Mouse (Mus musculus) heart, embryonic 15.5 days (tissue): ENCODE measurements at regions not wholly inside any gene's neighbourhood (a gene's known extent, or its start where the extent isn't known, plus 50 kb on each side); places are given as distances from the start of the nearest gene placed in this dataset.

Experiments
- ATAC-seq: fragments of 200-750 bp; cut with Nextera tagmentation; replicated peaks from 2 replicates; pipeline ENCODE4 v1.8.0; 2017; ENCODE audit warnings: low read depth, moderate TSS enrichment; ENCODE audit not compliant: insufficient number of reproducible peaks, insufficient read depth, low FRiP score
- H3K27ac ChIP-seq: fragments of 300-500 bp; sonication (generic); 2 replicates; pipeline ENCODE4 v1.5.1; 2015; ENCODE audit warnings: mild to moderate bottlenecking, inconsistent platforms
- H3K27me3 ChIP-seq: fragments of 300-500 bp; sonication (generic); 2 replicates; pipeline ENCODE4 v1.6.1; 2015; ENCODE audit warnings: inconsistent platforms
- H3K36me3 ChIP-seq: fragments of 300-500 bp; sonication (generic); 2 replicates; pipeline ENCODE4 v1.6.1; 2015; ENCODE audit warnings: mild to moderate bottlenecking, inconsistent platforms
- H3K4me1 ChIP-seq: fragments of 300-500 bp; sonication (generic); replicated peaks from 2 replicates; pipeline ENCODE4 v1.6.1; 2015; ENCODE audit warnings: inconsistent platforms
- H3K4me2 ChIP-seq: fragments of 300-500 bp; sonication (generic); 2 replicates; pipeline ENCODE4 v1.6.1; 2015; ENCODE audit warnings: inconsistent platforms, mild to moderate bottlenecking, moderate library complexity
- H3K4me3 ChIP-seq: fragments of 300-500 bp; sonication (generic); 2 replicates; pipeline ENCODE4 v1.5.1; 2015; ENCODE audit warnings: mild to moderate bottlenecking, inconsistent platforms
- H3K9ac ChIP-seq: fragments of 300-500 bp; sonication (generic); 2 replicates; pipeline ENCODE4 v1.6.1; 2015; ENCODE audit warnings: mild to moderate bottlenecking, inconsistent platforms
- H3K9me3 ChIP-seq: fragments of 300-500 bp; sonication (generic); replicated peaks from 2 replicates; pipeline ENCODE4 v1.6.1; 2016; ENCODE audit warnings: inconsistent platforms
- WGBS: fragments of 180-500 bp; shearing (Covaris S2); methylation state at CpG from one replicate; pipeline ENCODE4 v1.1.7; 2015; ENCODE audit warnings: mixed read lengths; 5-methylcytosine and 5-hydroxymethylcytosine counted together

- Histone ChIP-seq H3K9ac (no peak overlapping the region), H3K4me3 (no peak overlapping the region), H3K27ac (peak overlapping the region; percentile 73; the same call in 1 of the 2 replicates), H3K27me3 (no peaks in the 10 kb centered on the region), H3K4me2 (no peak overlapping the region), H3K9me3 (no peaks in the 10 kb centered on the region), H3K4me1 (peaks cover 20% of the 10 kb centered on the region), H3K36me3 (no peaks in the 10 kb centered on the region)
- no peak for ATAC-seq
- WGBS = 63% methylated on average over 6 of the region's 6 CpGs
Measured at GRCm38 (mm10) chr3:37908456-37908855, 184.2 kb upstream of the Gm5148 start.

GRCm38 (mm10) chr3:37907432-37908088 is 183.3 kb upstream of the Gm5148 start:
- peak; percentile 70 for ATAC-seq
- no peaks in the 10 kb centered on the region for H3K36me3 ChIP-seq
- peak overlapping the region; percentile 73 for H3K27ac ChIP-seq
- H3K9me3 ChIP-seq = no peaks in the 10 kb centered on the region
- H3K4me2 ChIP-seq = peak overlapping the region; percentile 21; the same call in 1 of the 2 replicates
- H3K4me3 ChIP-seq = no peak overlapping the region
- H3K27me3 ChIP-seq = no peaks in the 10 kb centered on the region
- no peak overlapping the region for H3K9ac ChIP-seq
- H3K4me1 ChIP-seq = peaks cover 20% of the 10 kb centered on the region
- 11% methylated on average over 14 of the region's 14 CpGs for WGBS

- 0 out of 2 replicates have a peak, but pooled peaks have one; percentile 27 for ATAC-seq
- WGBS = 26% methylated on average over 5 of the region's 5 CpGs
- H3K4me1 ChIP-seq = peaks cover 20% of the 10 kb centered on the region
- H3K9me3 ChIP-seq = no peaks in the 10 kb centered on the region
- H3K27me3 ChIP-seq = no peaks in the 10 kb centered on the region
- peak overlapping the region; percentile 73 for H3K27ac ChIP-seq
- no peak overlapping the region for H3K9ac ChIP-seq
- H3K4me3 ChIP-seq = no peak overlapping the region
- H3K36me3 ChIP-seq = no peaks in the 10 kb centered on the region
- no peak overlapping the region for H3K4me2 ChIP-seq
Measured at GRCm38 (mm10) chr3:37906806-37907251, 182.5 kb upstream of the Gm5148 start.

GRCm38 (mm10) chr3:37904188-37904587 is 179.9 kb upstream of the Gm5148 start:
- no peak overlapping the region for H3K27ac ChIP-seq
- no peak for ATAC-seq
- no peak overlapping the region for H3K4me2 ChIP-seq
- no peak overlapping the region for H3K4me3 ChIP-seq
- no peaks in the 10 kb centered on the region for H3K36me3 ChIP-seq
- no peaks in the 10 kb centered on the region for H3K27me3 ChIP-seq
- no peaks in the 10 kb centered on the region for H3K9me3 ChIP-seq
- 65% methylated on average over 3 of the region's 3 CpGs for WGBS
- H3K4me1 ChIP-seq = peaks cover 20% of the 10 kb centered on the region
- no peak overlapping the region for H3K9ac ChIP-seq

GRCm38 (mm10) chr3:37903482-37903881 is 179.2 kb upstream of the Gm5148 start:
- WGBS = 77% methylated on average over 3 of the region's 3 CpGs

GRCm38 (mm10) chr3:37903021-37903420 is 178.7 kb upstream of the Gm5148 start:
- no peaks in the 10 kb centered on the region for H3K9me3 ChIP-seq
- H3K4me3 ChIP-seq = no peak overlapping the region
- 92% methylated on average over 4 of the region's 4 CpGs for WGBS
- ATAC-seq = no peak
- no peak overlapping the region for H3K4me2 ChIP-seq
- H3K27ac ChIP-seq = no peak overlapping the region
- no peaks in the 10 kb centered on the region for H3K27me3 ChIP-seq
- peaks cover 14% of the 10 kb centered on the region for H3K4me1 ChIP-seq
- H3K36me3 ChIP-seq = no peaks in the 10 kb centered on the region
- H3K9ac ChIP-seq = no peak overlapping the region

More at GRCm38 (mm10) chr3:37903482-37903881, 179.2 kb upstream of the Gm5148 start:
- Histone ChIP-seq H3K9me3 (no peaks in the 10 kb centered on the region), H3K36me3 (no peaks in the 10 kb centered on the region), H3K27me3 (no peaks in the 10 kb centered on the region), H3K4me3 (no peak overlapping the region), H3K9ac (no peak overlapping the region), H3K27ac (no peak overlapping the region), H3K4me2 (no peak overlapping the region), H3K4me1 (peaks cover 17% of the 10 kb centered on the region)
- ATAC-seq = no peak

- Histone ChIP-seq H3K36me3 (no peaks in the 10 kb centered on the region), H3K4me2 (peak overlapping the region; percentile 59), H3K4me1 (peaks cover 17% of the 10 kb centered on the region), H3K27ac (peak overlapping the region; percentile 90), H3K9me3 (no peaks in the 10 kb centered on the region), H3K9ac (no peak overlapping the region), H3K4me3 (no peak overlapping the region), H3K27me3 (no peaks in the 10 kb centered on the region)
- ATAC-seq = no peak
- 36% methylated on average over 3 of the region's 3 CpGs for WGBS
Measured at GRCm38 (mm10) chr3:37897392-37897791, 173.1 kb upstream of the Gm5148 start.

- no peaks in the 10 kb centered on the region for H3K27me3 ChIP-seq
- no peaks in the 10 kb centered on the region for H3K36me3 ChIP-seq
- H3K9me3 ChIP-seq = no peaks in the 10 kb centered on the region
- peak overlapping the region; percentile 59 for H3K4me2 ChIP-seq
- H3K4me1 ChIP-seq = peaks cover 17% of the 10 kb centered on the region
- ATAC-seq = peak; percentile 62
- WGBS = 5% methylated on average over 17 of the region's 17 CpGs
- peak overlapping the region; percentile 31 for H3K4me3 ChIP-seq
- peak overlapping the region; percentile 90 for H3K27ac ChIP-seq
- peak overlapping the region; percentile 25; the same call in 1 of the 2 replicates for H3K9ac ChIP-seq
Measured at GRCm38 (mm10) chr3:37896821-37897311, 172.6 kb upstream of the Gm5148 start.

GRCm38 (mm10) chr3:37894599-37894998 is 170.3 kb upstream of the Gm5148 start:
- 26% methylated on average over 2 of the region's 2 CpGs for WGBS
- H3K9ac ChIP-seq = no peak overlapping the region
- 0 out of 2 replicates have a peak overlapping the region, but pooled peaks have one; percentile 5 for H3K4me2 ChIP-seq
- peaks cover 17% of the 10 kb centered on the region for H3K4me1 ChIP-seq
- no peak overlapping the region for H3K4me3 ChIP-seq
- ATAC-seq = 0 out of 2 replicates have a peak, but pooled peaks have one; percentile 43
- no peaks in the 10 kb centered on the region for H3K36me3 ChIP-seq
- peak overlapping the region; percentile 79 for H3K27ac ChIP-seq
- no peaks in the 10 kb centered on the region for H3K27me3 ChIP-seq
- H3K9me3 ChIP-seq = no peaks in the 10 kb centered on the region

- no peaks in the 10 kb centered on the region for H3K9me3 ChIP-seq
- peaks cover 6% of the 10 kb centered on the region; the same call in 1 of the 2 replicates for H3K4me1 ChIP-seq
- H3K9ac ChIP-seq = no peak overlapping the region
- no peak overlapping the region for H3K4me3 ChIP-seq
- 67% methylated on average over 1 of the region's 1 CpGs for WGBS
- H3K27me3 ChIP-seq = no peaks in the 10 kb centered on the region
- H3K4me2 ChIP-seq = no peak overlapping the region
- H3K27ac ChIP-seq = no peak overlapping the region
- no peak for ATAC-seq
- no peaks in the 10 kb centered on the region for H3K36me3 ChIP-seq
Measured at GRCm38 (mm10) chr3:37890202-37890601, 165.9 kb upstream of the Gm5148 start.

GRCm38 (mm10) chr3:37888455-37888854 is 164.2 kb upstream of the Gm5148 start:
- no peaks in the 10 kb centered on the region for H3K27me3 ChIP-seq
- H3K4me2 ChIP-seq = no peak overlapping the region
- H3K36me3 ChIP-seq = no peaks in the 10 kb centered on the region
- H3K4me1 ChIP-seq = no peaks in the 10 kb centered on the region
- no peak overlapping the region for H3K27ac ChIP-seq
- H3K4me3 ChIP-seq = no peak overlapping the region
- no peaks in the 10 kb centered on the region for H3K9me3 ChIP-seq
- no peak for ATAC-seq
- H3K9ac ChIP-seq = no peak overlapping the region
- 42% methylated on average over 6 of the region's 6 CpGs for WGBS

GRCm38 (mm10) chr3:37887711-37888110 is 163.4 kb upstream of the Gm5148 start:
- H3K36me3 ChIP-seq = no peaks in the 10 kb centered on the region
- 77% methylated on average over 3 of the region's 3 CpGs for WGBS
- no peak for ATAC-seq
- H3K4me2 ChIP-seq = no peak overlapping the region
- no peak overlapping the region for H3K27ac ChIP-seq
- H3K27me3 ChIP-seq = no peaks in the 10 kb centered on the region
- no peak overlapping the region for H3K4me3 ChIP-seq
- no peak overlapping the region for H3K9ac ChIP-seq
- 0 out of 2 replicates have a peak, but pooled peaks cover under 1% of the 10 kb centered on the region for H3K4me1 ChIP-seq
- no peaks in the 10 kb centered on the region for H3K9me3 ChIP-seq
